Mouse (Mus musculus) left cerebral cortex, adult 9 months (tissue): ENCODE data around the gene Dedd2.

Source experiments
- DNase-seq, 2 experiments: peaks; one replicate each; pipeline ENCODE4 v3.0.0; 2022; ENCODE audit warnings: low spot score in 2 of 2

Gene Dedd2

DNA sequence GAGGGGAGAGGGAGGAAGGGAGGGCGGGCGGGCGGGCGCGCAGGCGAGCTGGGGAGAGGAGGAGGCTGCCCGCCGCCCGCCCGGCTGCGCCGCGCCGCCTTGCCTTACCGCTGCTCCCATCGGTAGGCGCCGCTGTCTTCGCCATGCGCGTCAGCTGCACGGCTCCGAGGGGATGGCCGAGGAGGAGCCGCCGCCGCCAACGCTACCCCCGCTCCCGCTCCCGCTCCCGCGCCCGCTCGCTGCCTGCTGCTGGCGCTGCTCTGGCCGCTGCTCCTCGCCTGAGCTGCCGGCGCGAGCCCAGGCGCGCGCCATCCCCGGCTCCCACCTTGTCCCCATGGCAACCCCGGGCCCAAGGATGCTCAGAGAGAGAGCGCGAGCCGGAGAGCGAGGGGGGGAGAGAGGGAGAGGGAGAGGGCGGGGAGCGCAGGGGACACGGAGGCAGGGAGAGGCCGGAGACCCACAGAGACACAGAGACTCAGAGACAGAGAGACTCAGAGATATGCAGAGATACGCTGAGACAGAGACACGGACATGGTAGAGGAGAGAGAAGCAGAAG, 40.7 kb downstream of the Dedd2 start, which contains the start of gene Pou2f2:
Gene Pou2f2 (minus strand): TSS at position 121 of the 556 bp plus-strand sequence.
- DNase-seq: peak; percentile 77 to 79

DNA sequence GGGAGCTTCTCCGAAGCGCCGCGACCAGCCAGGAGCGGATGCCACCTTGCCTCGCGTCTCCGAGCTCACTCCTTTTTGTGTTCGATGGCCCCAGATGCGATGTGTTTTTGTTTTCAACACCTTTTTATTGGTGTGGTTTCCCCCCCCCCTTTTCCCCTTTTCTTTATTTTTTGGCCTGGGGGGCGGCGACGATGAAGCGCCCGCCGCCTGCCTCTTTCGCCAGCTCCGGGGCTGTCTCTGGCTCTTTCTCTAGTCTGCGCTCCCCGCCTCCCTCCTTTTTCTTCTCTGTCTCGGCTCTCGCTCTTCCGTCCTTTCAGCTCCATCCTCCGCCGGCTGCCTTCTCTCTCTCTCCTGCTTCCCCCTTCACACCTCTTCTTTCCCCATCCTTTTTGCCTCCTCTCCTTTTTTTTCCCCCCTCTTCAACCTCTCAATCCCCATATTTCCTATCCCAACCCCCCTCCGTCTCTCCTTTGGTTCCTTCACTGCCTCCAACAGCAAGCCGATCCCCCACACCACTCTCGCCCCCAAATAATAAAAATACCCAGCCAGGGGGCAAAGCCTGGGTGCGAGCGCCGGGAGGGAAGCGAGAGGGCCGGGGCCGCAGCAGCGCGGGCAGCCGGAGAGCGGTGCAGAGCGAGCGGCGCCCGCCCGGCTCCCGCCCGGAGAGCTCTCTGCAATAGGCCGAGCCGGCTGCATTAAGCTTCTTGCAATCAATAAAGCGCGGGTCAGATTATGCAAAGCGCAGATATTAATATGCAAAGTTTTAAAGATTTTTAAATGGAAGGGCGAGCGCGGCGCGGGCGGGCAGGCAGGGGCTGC, 41.4 kb downstream of the Dedd2 start:
- DNase-seq: peak in 1 of 2 experiments; percentile 34

DNA sequence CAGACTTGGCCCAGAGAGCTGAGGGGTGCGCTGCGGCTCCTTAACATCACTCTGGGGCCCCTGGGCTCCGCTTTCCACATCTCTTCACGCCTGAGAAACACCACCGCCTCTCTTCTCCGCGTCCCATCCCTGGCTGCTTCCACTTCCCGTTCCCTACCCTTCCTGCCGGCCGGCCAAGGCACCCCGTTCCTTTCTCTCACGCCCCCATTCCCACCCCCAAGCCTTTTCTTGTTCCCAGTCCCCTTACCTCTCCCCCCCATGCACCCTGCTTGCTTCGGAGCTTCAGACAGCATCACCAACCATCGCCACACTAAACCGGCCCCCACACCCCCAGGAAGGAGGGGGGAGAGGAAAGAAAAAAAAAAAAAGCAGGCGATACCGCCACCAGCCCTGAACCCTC, 42.1 kb downstream of the Dedd2 start:
- peak in 1 of 2 experiments; percentile 42 for DNase-seq

DNA sequence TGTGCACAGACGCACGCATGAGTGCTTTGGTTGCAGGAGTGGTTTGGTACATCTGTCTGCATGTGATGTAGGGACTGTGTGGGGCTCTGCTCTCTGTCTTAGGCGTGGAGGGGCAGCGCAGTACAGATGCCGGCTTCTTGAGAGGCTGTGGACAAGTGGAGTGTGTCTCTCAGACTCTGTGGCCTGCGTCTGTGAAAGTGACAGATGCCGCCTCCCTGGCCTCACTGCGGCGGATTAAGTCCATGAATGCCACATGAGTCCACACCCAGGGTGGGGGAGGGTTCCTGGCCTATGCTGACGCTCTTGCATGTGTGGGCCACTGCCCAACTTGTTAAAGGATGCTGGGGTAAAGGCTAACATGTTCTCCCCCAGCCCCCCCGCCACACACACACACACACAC, 46.1 kb downstream of the Dedd2 start:
- no peak for DNase-seq

DNA sequence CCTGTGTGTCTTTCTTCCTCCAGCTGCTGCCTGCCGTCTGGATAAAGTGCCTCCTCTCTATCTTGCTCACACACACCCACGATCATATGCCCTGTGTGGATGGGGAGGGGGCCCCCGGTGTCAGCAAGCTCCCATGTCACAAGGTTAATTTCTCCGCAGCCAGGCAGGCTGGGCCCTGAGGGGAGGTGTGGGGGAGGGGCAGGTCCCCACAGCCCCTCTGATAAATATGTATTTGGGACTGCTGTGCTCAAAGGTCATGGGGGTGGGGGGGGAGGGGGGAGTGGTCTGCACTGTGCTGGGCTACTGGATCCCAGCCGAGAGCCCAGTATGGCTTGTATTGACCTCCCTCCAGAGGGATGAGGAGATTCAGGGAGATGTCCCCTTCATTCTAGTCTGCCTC, 47.7 kb downstream of the Dedd2 start:
- no peak for DNase-seq

DNA sequence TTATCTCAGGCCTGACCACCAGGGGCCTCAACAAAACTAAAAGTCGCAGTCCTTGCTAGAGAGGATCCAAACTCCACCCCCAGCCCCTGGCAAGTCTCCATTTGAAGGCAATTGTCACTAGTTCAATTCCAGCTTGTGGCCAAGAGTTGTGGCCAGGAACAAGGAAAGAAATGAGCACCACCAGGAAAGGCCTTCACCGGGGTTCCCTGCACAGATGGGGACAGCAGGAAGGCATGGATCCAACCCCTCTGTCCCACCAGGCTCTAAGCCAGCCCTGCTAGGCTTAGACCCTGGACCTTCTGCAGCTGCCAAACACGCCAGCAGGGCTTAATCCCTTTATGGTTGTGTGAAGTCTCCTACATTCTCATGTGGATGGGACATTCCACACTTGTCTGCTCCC, 49.8 kb downstream of the Dedd2 start:
- no peak for DNase-seq

DNA sequence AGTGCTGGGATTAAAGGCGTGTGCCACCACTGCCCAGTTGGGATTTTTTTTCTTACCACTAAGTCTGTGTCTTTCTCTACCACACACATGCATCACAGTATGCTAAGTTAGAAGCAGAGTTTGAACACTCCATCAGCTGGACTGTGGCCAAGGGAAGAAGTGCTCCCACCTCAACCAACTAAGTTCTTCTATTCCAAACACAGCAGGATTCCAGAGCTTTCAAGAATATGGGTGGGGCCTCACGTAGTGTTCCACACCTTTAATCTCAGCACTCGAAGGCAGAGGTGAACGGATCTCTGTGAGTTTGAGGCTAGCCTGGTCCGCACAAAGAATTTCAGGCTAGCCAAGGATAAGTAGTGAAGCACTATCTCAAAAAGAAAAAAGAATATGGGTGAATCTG, 54.3 kb downstream of the Dedd2 start:
- DNase-seq: no peak

DNA sequence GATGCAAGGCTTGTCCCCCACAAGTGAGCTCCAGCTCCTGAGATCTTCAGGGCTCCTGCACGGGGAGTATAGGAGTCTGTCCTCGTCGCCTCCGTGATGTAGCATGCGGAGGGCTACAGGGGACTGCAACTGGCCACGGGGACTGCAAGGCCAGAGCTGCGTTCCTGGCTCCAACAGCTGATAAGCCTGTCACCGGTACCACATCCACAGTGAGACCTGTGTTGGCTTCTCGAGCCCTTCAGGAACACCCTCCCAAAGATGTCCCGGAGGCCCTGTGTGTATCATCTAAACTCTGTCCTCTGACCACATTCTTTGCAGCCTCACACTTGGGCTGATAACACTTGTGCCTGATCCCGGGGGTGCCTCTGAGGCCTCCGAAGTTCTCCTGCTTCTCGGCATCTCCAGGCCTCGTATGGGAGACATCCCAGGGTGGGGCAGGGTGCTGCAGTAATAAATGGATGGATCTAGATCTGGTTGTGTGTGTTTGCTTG, 64.2 kb downstream of the Dedd2 start:
- no peak for DNase-seq

DNA sequence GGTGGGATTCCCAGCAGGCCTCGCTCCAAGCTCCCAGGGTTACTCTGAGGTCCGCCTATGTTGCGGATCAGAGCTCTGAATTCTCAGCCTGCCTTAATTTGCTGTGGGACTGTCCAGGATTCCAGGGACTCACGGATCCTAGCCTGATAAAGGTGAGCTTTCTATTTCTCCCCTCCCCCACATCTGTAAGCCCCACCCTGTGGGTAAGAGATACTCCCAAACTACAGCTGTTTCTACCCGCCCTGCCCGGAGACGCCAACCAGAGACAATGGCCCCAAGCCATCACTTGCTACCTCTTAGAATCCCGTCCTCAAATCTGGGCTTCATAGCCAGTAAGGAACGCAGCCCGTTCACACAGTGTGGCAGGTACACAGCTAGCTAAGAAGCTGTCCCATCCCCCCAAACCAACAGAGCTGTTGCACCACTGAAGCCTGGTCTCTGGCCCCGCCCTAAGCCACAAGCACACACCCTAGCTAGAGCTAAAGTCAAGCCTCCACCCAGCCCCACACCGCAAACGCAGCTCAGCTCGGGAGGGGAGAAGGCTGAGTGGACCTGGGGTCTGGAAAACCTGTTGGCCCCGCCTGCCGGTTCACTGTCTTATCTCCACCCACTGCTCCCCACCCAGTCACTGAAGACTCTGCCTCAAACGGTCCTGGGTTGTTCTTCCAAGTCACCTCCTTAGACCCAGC, 64.8 kb downstream of the Dedd2 start:
- DNase-seq: no peak

DNA sequence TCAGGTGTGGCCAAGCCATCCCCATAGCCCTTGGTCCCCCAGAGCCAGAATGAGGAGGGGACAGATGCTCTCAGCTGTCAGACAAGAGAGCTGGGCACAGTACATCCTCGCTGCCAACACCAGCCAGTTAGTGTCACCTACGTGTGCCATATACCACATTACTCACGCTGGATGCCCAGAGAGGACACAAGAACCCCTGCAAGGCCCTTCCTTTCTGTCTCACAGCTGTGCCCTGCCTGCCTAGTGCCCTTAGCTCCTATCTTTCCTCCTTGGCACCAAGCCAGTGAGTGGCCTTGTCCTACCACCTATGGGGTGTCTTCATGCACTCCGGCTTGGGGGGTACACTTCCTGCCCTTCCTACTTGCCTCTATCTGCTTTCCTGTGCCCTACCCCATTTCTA, 65.8 kb downstream of the Dedd2 start:
- DNase-seq: no peak

DNA sequence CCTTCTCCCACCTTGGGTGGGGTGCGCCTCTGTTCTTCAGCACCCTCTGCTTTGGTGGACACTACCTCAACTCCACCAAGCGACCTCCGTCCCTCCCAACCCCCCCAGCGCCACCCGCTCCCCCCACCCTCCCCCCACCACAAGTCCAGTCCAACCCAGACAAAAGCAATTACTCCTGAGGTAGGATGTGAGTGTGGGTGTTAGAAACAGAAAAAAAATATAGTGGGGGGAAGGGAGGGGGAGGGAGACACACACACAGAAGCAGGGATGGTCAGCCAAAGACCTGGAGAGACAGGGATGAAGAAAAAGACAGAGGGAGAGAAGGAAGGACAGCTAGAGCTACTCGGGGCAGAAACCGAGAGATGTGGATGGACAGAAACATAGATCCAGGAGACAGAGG, 66.6 kb downstream of the Dedd2 start:
- DNase-seq: no peak

DNA sequence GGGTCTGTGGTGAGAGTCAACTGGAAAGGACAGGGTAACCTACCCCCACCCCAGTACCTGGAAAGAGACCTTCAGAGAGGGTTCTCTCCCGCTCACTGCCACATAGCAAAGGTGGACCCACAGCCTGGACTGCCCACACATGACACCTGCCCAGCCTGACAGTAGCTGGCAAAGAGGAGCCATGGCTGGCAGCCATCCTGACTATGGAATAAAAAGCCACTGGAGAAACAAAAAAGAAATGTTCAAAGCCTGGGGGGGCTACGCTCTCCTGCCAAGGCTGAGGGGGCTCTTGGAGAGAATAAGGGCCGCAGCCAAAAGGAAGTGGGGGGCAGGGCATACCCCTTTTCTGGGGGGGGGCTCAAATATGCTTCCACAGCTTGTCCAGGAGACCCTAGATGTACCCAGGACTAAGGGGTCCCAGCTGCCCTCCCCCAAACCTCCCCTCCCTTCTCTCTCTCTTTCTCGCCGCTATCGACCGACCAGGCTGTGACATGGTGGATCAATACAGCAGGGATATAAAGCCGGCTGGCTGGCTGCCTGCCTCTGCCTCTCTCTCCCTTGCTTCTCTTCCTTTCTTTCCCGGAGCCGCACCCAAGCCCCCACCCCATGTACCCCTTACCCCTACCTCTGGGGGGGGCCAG, 68.4 kb downstream of the Dedd2 start:
- DNase-seq: no peak

DNA sequence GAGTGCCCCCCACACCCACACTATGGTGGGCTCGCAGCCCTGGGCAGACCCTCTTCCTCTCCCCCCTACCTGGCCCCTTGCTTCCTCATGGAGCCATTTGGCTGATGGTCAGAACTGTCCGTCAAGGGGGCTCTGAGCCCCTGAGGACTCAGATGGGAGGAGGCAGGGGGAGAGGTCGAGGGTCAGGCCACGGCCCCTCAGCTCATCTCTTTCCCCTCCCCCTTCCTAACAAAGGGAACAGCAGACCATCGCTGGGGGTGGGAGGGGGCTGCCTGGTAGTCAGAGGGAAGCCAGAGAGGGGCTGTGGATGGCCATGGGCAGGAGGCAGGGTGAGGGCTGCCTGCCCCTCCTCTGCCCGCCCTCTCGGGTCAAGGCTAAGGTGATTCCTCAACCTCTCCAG, 69.4 kb downstream of the Dedd2 start:
- no peak for DNase-seq

DNA sequence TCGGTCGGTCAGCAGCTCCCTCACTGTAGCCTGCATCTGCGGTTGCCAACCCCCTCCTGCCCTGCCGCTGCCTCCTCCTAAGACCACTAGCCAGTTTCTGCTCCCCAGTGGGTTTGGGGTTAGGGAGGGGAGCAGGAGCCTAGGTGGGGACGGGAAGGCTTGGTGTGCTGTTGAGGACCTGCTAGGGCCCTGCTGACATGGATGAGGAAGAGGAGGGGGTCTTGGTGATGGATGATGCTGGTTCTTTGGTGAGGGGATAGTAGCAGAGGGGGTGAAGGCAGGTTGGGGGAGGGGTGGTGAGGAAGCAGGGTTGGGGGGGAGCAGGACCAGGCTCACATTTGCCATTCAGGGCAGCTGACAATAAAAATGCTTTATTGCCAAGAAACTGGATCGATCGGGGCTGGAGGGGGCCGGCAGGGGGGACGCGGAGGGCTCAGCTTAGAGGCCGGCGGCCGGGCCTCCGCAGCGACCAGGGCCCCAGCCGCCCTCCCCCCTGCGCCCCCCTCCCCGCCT, 70.2 kb downstream of the Dedd2 start:
- no peak for DNase-seq
